Mouse (Mus musculus) retina, adult 2 months (tissue): ENCODE measurements around the gene Slc16a4.

Experiments used
- DNase-seq: peaks from one replicate; pipeline ENCODE4 v3.0.0-alpha.2; 2012; ENCODE audit warnings: low read depth, low spot score

Gene Slc16a4

GRCm38 (mm10) chr3:107357700-107358234 lies 66.7 kb downstream of the Slc16a4 start:
- no peak for DNase-seq

GRCm38 (mm10) chr3:107360341-107360740 lies 69.3 kb downstream of the Slc16a4 start:
- no peak for DNase-seq
